Comparison of ENCODE assay signal across 8 mouse cellular contexts in genomic region chr7:74266511-74267168, GRCm38 (mm10).
"Had no signal": no experiment of that assay in that cellular context is flagged by ENCODE, and none has a peak within 500 bp of the region (broad histone marks: within the 10 kb centered on the region; RNA-seq: fewer than 3 reads in every experiment).

No protein-coding gene starts in this region.

- DNase-seq: kidney, postnatal 36 days; layer of hippocampus, adult 9-11 months; layer of hippocampus, postnatal 36 days; right cerebral cortex, postnatal 14 days; thymus, postnatal 36 days had no signal

- H3K27me3 ChIP-seq: limb, embryonic 15.5 days; liver, embryonic 12.5 days; midbrain, embryonic 12.5 days had no signal

- H3K36me3 ChIP-seq: limb, embryonic 15.5 days; liver, embryonic 12.5 days; midbrain, embryonic 12.5 days had no signal

- H3K9me3 ChIP-seq: limb, embryonic 15.5 days; liver, embryonic 12.5 days; midbrain, embryonic 12.5 days had no signal

- H3K27ac ChIP-seq: limb, embryonic 15.5 days; liver, embryonic 12.5 days; midbrain, embryonic 12.5 days had no signal

- H3K4me3 ChIP-seq: limb, embryonic 15.5 days; liver, embryonic 12.5 days; midbrain, embryonic 12.5 days had no signal

- H3K4me2 ChIP-seq: limb, embryonic 15.5 days; liver, embryonic 12.5 days; midbrain, embryonic 12.5 days had no signal

- H3K9ac ChIP-seq: limb, embryonic 15.5 days; liver, embryonic 12.5 days; midbrain, embryonic 12.5 days had no signal

- H3K4me1 ChIP-seq: limb, embryonic 15.5 days; liver, embryonic 12.5 days; midbrain, embryonic 12.5 days had no signal

- ATAC-seq: liver, embryonic 12.5 days had no signal
